Mouse (Mus musculus): ENCODE results near the gene Auh. TPM values are rescaled to one million over a fixed set of nuclear protein-coding genes. Genes with fewer than 3 reads are reported as not detected.

The Auh gene
- polyA plus RNA-seq, 1 experiment from 2014 or later: 38.6 TPM

Other genes starting within 250 kb of the Auh start
- gene Nfil3, start 51.4 kb upstream of the Auh start, polyA plus RNA-seq (2014; fragmentation: Nextera tagmentation; extraction: Ambion mirVana): 28.5 and 30.1 TPM in 2 replicates

All from intestine, embryonic 14.5 days (tissue).